Mouse (Mus musculus) erythroblast, embryonic 14.5 days (primary cell): ENCODE data around the gene Tmem45b.

Source experiments
- GATA1 ChIP-seq: IDR thresholded peaks from 2 replicates; pipeline ENCODE4 v1.6.1; 2012; ENCODE audit warnings: low read length, inconsistent platforms, mixed read lengths
- TAL1 ChIP-seq: IDR thresholded peaks from 3 replicates; pipeline ENCODE4 v1.6.1; 2012; ENCODE audit warnings: low read length, inconsistent platforms, mixed read lengths

DNA sequence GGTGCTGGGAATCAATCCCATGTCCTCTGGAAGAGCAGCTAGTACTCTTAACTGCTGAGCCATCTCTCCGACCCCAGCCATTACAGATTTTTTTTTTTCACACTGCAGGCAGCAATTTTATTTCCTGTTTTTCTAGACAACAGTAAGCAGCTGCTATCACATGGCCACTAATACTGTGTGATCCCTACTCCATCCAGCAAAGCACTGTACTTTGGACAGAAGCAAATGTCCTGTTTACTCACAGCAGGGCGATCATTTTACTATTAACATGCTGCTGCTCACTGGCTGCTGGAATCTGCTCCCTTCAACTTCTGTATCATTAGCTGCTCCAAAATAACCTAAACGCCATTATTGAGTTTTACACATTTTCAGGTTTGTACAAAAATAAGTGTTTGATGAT lies 30.8 kb downstream of the Tmem45b start:
- TF ChIP-seq TAL1 = no peak
- TF ChIP-seq GATA1 = no peak
